Mouse (Mus musculus): ENCODE measurements around the gene Cdc42ep4. TPM values are rescaled to one million over a fixed set of nuclear protein-coding genes. Genes with fewer than 3 reads are reported as not detected.

Gene Cdc42ep4
- total and polyA plus RNA-seq, 2 experiments from 2014 or later: 60.3 to 88.0 TPM

- Histone ChIP-seq H3K4me3 (ENCODE audit: low read depth, low read length) (no peak overlapping the region), H3K27me3 (ENCODE audit: insufficient read depth, low read length) (no peaks in the 10 kb centered on the region), H3K4me1 (ENCODE audit: insufficient read depth, low read length) (0 out of 2 replicates have a peak, but pooled peaks cover 3% of the 10 kb centered on the region), H3K9ac (replicated peaks; ENCODE audit: low read length, poor library complexity, severe bottlenecking) (no peak overlapping the region), H3K27ac (ENCODE audit: low read depth, low read length) (no peak overlapping the region), H3K4me2 (ENCODE audit: low read depth, low read length, poor library complexity, severe bottlenecking) (no peak overlapping the region), H3K9me3 (ENCODE audit: low read length) (no peaks in the 10 kb centered on the region), H3K36me3 (ENCODE audit: insufficient read depth, low read length) (no peaks in the 10 kb centered on the region)
- DNase-seq (ENCODE audit: low spot score) (no peak), ATAC-seq (ENCODE audit: low FRiP score) (no peak)
- 93% methylated on average over 11 of the region's 11 CpGs for WGBS
- TF ChIP-seq CTCF (IDR thresholded peaks at IDR 0.05): no peak
These were observed 35.3 kb upstream of the Cdc42ep4 start for GRCm38 (mm10) chr11:113787009-113787408.

GRCm38 (mm10) chr11:113786395-113786794, 34.7 kb upstream of the Cdc42ep4 start:
- Histone ChIP-seq H3K4me1 (ENCODE audit: insufficient read depth, low read length) (0 out of 2 replicates have a peak, but pooled peaks cover 3% of the 10 kb centered on the region), H3K9me3 (ENCODE audit: low read length) (no peaks in the 10 kb centered on the region), H3K27ac (ENCODE audit: low read depth, low read length) (peak overlapping the region; percentile 81), H3K4me3 (ENCODE audit: low read depth, low read length) (no peak overlapping the region), H3K4me2 (ENCODE audit: low read depth, low read length, poor library complexity, severe bottlenecking) (peak overlapping the region; percentile 46; the same call in 1 of the 2 replicates), H3K27me3 (ENCODE audit: insufficient read depth, low read length) (no peaks in the 10 kb centered on the region), H3K9ac (replicated peaks; ENCODE audit: low read length, poor library complexity, severe bottlenecking) (no peak overlapping the region), H3K36me3 (ENCODE audit: insufficient read depth, low read length) (no peaks in the 10 kb centered on the region)
- WGBS: 48% methylated on average over 4 of the region's 4 CpGs
- no peak for TF ChIP-seq CTCF (IDR thresholded peaks at IDR 0.05)
- no peak for DNase-seq (ENCODE audit: low spot score)
- peak; percentile 25; the same call in 1 of the 2 replicates for ATAC-seq (ENCODE audit: low FRiP score)

- peak overlapping the region; percentile 46 for H3K4me2 ChIP-seq (ENCODE audit: low read depth, low read length, poor library complexity, severe bottlenecking)
- no peak for TF ChIP-seq CTCF (IDR thresholded peaks at IDR 0.05)
- no peaks in the 10 kb centered on the region for H3K27me3 ChIP-seq (ENCODE audit: insufficient read depth, low read length)
- H3K9me3 ChIP-seq (ENCODE audit: low read length): no peaks in the 10 kb centered on the region
- DNase-seq (ENCODE audit: low spot score) (peak; percentile 92), ATAC-seq (ENCODE audit: low FRiP score) (peak; percentile 90)
- 3% methylated on average over 19 of the region's 19 CpGs for WGBS
- H3K27ac ChIP-seq (ENCODE audit: low read depth, low read length): peak overlapping the region; percentile 81
- peak overlapping the region; percentile 21 for H3K4me3 ChIP-seq (ENCODE audit: low read depth, low read length)
- 0 out of 2 replicates have a peak, but pooled peaks cover 3% of the 10 kb centered on the region for H3K4me1 ChIP-seq (ENCODE audit: insufficient read depth, low read length)
- H3K9ac ChIP-seq (replicated peaks; ENCODE audit: low read length, poor library complexity, severe bottlenecking): peak overlapping the region; percentile 42
- H3K36me3 ChIP-seq (ENCODE audit: insufficient read depth, low read length): no peaks in the 10 kb centered on the region
These were observed 33.9 kb upstream of the Cdc42ep4 start for GRCm38 (mm10) chr11:113785406-113786171.

- TF ChIP-seq CTCF (IDR thresholded peaks at IDR 0.05): no peak
- H3K9ac ChIP-seq (replicated peaks; ENCODE audit: low read length, poor library complexity, severe bottlenecking): no peak overlapping the region
- no peaks in the 10 kb centered on the region for H3K9me3 ChIP-seq (ENCODE audit: low read length)
- H3K4me1 ChIP-seq (ENCODE audit: insufficient read depth, low read length): 0 out of 2 replicates have a peak, but pooled peaks cover 3% of the 10 kb centered on the region
- DNase-seq (ENCODE audit: low spot score) (no peak), ATAC-seq (ENCODE audit: low FRiP score) (no peak)
- no peaks in the 10 kb centered on the region for H3K27me3 ChIP-seq (ENCODE audit: insufficient read depth, low read length)
- 55% methylated on average over 2 of the region's 2 CpGs for WGBS
- no peaks in the 10 kb centered on the region for H3K36me3 ChIP-seq (ENCODE audit: insufficient read depth, low read length)
- H3K4me3 ChIP-seq (ENCODE audit: low read depth, low read length): no peak overlapping the region
- no peak overlapping the region for H3K4me2 ChIP-seq (ENCODE audit: low read depth, low read length, poor library complexity, severe bottlenecking)
- H3K27ac ChIP-seq (ENCODE audit: low read depth, low read length): peak overlapping the region; percentile 81
These were observed 33.1 kb upstream of the Cdc42ep4 start for GRCm38 (mm10) chr11:113784656-113785396.

GRCm38 (mm10) chr11:113782496-113782895, 30.8 kb upstream of the Cdc42ep4 start:
- TF ChIP-seq CTCF (IDR thresholded peaks at IDR 0.05): no peak
- no peak for DNase-seq (ENCODE audit: low spot score)

More at GRCm38 (mm10) chr11:113782496-113782895, 30.8 kb upstream of the Cdc42ep4 start:
- Histone ChIP-seq H3K4me3 (ENCODE audit: low read depth, low read length) (no peak overlapping the region), H3K27ac (ENCODE audit: low read depth, low read length) (no peak overlapping the region), H3K4me1 (ENCODE audit: insufficient read depth, low read length) (0 out of 2 replicates have a peak, but pooled peaks cover 3% of the 10 kb centered on the region), H3K27me3 (ENCODE audit: insufficient read depth, low read length) (no peaks in the 10 kb centered on the region), H3K36me3 (ENCODE audit: insufficient read depth, low read length) (no peaks in the 10 kb centered on the region), H3K9ac (replicated peaks; ENCODE audit: low read length, poor library complexity, severe bottlenecking) (no peak overlapping the region), H3K4me2 (ENCODE audit: low read depth, low read length, poor library complexity, severe bottlenecking) (no peak overlapping the region), H3K9me3 (ENCODE audit: low read length) (no peaks in the 10 kb centered on the region)
- ATAC-seq (ENCODE audit: low FRiP score): no peak
- 67% methylated on average over 2 of the region's 2 CpGs for WGBS
